Mouse (Mus musculus) 3T3-L1 (cell line): ENCODE data around the gene Iqub.

ENCODE experiments used
- DNase-seq: peaks from one replicate; pipeline ENCODE4 v3.0.0-alpha.2; 2015; ENCODE audit warnings: low read depth, low spot score

The Iqub gene

GRCm38 (mm10) chr6:24470571-24471132 is 44.2 kb downstream of the Iqub start:
- DNase-seq: no peak

GRCm38 (mm10) chr6:24470135-24470534 is 44.7 kb downstream of the Iqub start:
- no peak for DNase-seq

- peak; percentile 44 for DNase-seq
Measured at GRCm38 (mm10) chr6:24456097-24456496, 58.8 kb downstream of the Iqub start.

GRCm38 (mm10) chr6:24451026-24451821 is 63.6 kb downstream of the Iqub start:
- DNase-seq: no peak

DNA sequence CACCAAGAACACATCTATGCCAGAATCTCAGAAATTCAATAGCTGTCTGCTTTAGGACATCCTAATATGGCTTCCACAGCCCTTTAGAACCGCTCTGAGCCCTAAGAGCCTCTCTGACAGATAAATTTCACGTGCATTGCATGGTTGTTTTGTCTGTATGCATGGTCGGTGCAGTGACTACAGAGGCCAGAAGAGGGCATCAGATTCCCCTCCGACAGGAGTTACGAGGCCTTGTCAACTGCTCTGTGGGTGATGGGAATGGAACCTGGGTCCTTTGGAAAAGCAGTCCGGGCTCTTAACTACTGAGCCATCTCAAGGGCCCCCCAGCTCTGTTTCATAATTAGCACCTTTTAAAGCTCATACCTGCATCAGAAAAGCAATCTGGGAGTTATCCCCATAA is 64.6 kb downstream of the Iqub start:
- DNase-seq: no peak

GRCm38 (mm10) chr6:24416056-24416455 is 98.8 kb downstream of the Iqub start:
- no peak for DNase-seq

DNA sequence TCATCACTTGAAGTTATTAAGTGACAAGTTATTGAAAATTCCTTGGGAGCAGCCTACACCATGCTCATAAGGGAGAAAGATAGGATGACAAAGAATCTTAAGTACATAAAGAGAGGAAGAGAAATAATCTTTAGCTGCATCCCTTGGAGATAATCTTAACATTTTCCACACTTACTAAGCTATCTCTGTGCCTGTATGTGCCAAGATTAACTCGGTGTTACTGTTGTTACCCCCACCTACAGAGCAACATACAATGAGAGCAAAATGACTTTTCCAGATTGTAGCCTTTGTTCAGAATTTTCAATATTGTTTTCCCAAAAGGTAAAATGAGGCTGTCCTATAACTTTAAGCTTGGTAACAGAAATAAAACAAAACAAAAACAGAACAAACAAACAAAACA is 99.4 kb downstream of the Iqub start:
- no peak for DNase-seq

GRCm38 (mm10) chr6:24408573-24409427 is 106.1 kb downstream of the Iqub start:
- DNase-seq: no peak

GRCm38 (mm10) chr6:24407743-24408142 is 107.1 kb downstream of the Iqub start:
- DNase-seq: no peak

DNA sequence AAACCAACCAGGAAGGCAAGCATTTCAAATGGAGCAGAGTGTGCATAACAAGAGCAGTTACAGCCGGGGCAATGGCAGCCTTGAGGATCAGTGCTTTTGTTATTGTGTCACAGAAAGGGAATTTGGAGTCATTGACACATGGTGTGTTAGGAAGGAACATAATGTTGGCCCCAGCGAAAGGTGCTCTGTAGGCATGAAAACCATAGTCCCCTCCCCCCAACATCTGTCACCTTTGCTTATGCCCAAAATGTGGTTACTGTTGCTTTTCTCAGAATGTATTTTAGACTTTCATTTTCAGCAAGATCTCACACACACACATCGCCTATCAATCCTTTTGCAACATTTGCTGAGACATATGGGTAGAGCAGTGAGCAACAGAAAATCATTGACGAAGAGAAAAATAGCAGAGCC is 117.6 kb downstream of the Iqub start:
- no peak for DNase-seq
